Mouse (Mus musculus) MN1 (cell line): ENCODE data around the gene Uqcc1.
A peak's percentile ranks its signal among the peaks of the same experiment; 100 is the strongest.
"Not testable (repeated sequence)": the region's sequence is repeated elsewhere in the genome, so short reads cannot be mapped to it uniquely, and the experiment has no call there.

Experiments
- DNase-seq: peaks from one replicate; pipeline ENCODE4 v3.0.0-alpha.2; 2016; ENCODE audit warnings: low spot score

Uqcc1 gene

GRCm38 (mm10) chr2:155862573-155863300 lies 67.4 kb downstream of the Uqcc1 start:
- DNase-seq = no peak

- no peak for DNase-seq
These were observed 68.5 kb downstream of the Uqcc1 start for GRCm38 (mm10) chr2:155861581-155861980.

GRCm38 (mm10) chr2:155860102-155860501 lies 70.0 kb downstream of the Uqcc1 start:
- no peak for DNase-seq

- DNase-seq = no peak
These were observed 77.6 kb downstream of the Uqcc1 start for GRCm38 (mm10) chr2:155852536-155852935.

- no peak for DNase-seq
These were observed 80.0 kb downstream of the Uqcc1 start for GRCm38 (mm10) chr2:155850120-155850519.

GRCm38 (mm10) chr2:155849464-155849863 lies 80.6 kb downstream of the Uqcc1 start:
- DNase-seq = no peak

- DNase-seq = peak; percentile 84
These were observed 81.8 kb downstream of the Uqcc1 start for GRCm38 (mm10) chr2:155848291-155848690.

- DNase-seq = no peak
These were observed 83.2 kb downstream of the Uqcc1 start for GRCm38 (mm10) chr2:155846930-155847329.

GRCm38 (mm10) chr2:155838961-155839360 lies 91.1 kb downstream of the Uqcc1 start:
- no peak for DNase-seq

- no peak for DNase-seq
These were observed 92.1 kb downstream of the Uqcc1 start for GRCm38 (mm10) chr2:155837961-155838360.

- no peak for DNase-seq
These were observed 95.4 kb downstream of the Uqcc1 start, which contains the start of gene Fam83c for GRCm38 (mm10) chr2:155834732-155835131. TSS of gene Fam83c (minus strand) at chr2:155834854.

- not testable (repeated sequence) for DNase-seq
These were observed 98.0 kb downstream of the Uqcc1 start for GRCm38 (mm10) chr2:155832087-155832486.

GRCm38 (mm10) chr2:155831302-155831701 lies 98.8 kb downstream of the Uqcc1 start:
- DNase-seq = peak; percentile 32

- no peak for DNase-seq
These were observed 99.3 kb downstream of the Uqcc1 start for GRCm38 (mm10) chr2:155830841-155831240.

- peak; percentile 95 for DNase-seq
These were observed 103.3 kb downstream of the Uqcc1 start, which contains the start of gene Eif6 for GRCm38 (mm10) chr2:155826630-155827424. TSS of gene Eif6 (minus strand) at chr2:155826925.

GRCm38 (mm10) chr2:155825904-155826629 lies 104.0 kb downstream of the Uqcc1 start:
- peak; percentile 46 for DNase-seq

- no peak for DNase-seq
These were observed 106.4 kb downstream of the Uqcc1 start for GRCm38 (mm10) chr2:155823722-155824121.

GRCm38 (mm10) chr2:155820779-155821178 lies 109.3 kb downstream of the Uqcc1 start:
- no peak for DNase-seq

- peak; percentile 73 for DNase-seq
These were observed 110.5 kb downstream of the Uqcc1 start for GRCm38 (mm10) chr2:155819449-155820251.

- no peak for DNase-seq
These were observed 110.9 kb downstream of the Uqcc1 start, which contains the start of gene BC029722 for GRCm38 (mm10) chr2:155819392-155819448. TSS of gene BC029722 (minus strand) at chr2:155819426.

GRCm38 (mm10) chr2:155818596-155819391 lies 111.3 kb downstream of the Uqcc1 start:
- peak; percentile 96 for DNase-seq
